Mouse (Mus musculus) kidney, embryonic 14.5 days (tissue): ENCODE results near the gene Rragc. TPM values are rescaled to one million over a fixed set of nuclear protein-coding genes. Genes with fewer than 3 reads are reported as not detected.

Experiments used
- ATAC-seq: fragments of 200-750 bp; cut with Nextera tagmentation; 2 replicates; pipeline ENCODE4 v1.8.0; 2017; ENCODE audit warnings: moderate number of reproducible peaks, mild to moderate bottlenecking, moderate TSS enrichment, moderate library complexity; ENCODE audit not compliant: low FRiP score, low TSS enrichment
- H3K27ac ChIP-seq: fragments of 300-500 bp; sonication (generic); 2 replicates; pipeline ENCODE4 v1.5.1; 2014; ENCODE audit warnings: low read depth, mild to moderate bottlenecking, low read length, moderate library complexity, mixed read lengths
- H3K27me3 ChIP-seq: fragments of 300-500 bp; sonication (generic); 2 replicates; pipeline ENCODE4 v1.6.1; 2014; ENCODE audit warnings: mild to moderate bottlenecking, low read length; ENCODE audit not compliant: control insufficient read depth, insufficient read depth
- H3K36me3 ChIP-seq: fragments of 300-500 bp; sonication (generic); 2 replicates; pipeline ENCODE4 v1.6.1; 2014; ENCODE audit warnings: low read length, mixed read lengths; ENCODE audit not compliant: control insufficient read depth, insufficient read depth
- H3K4me1 ChIP-seq: fragments of 300-500 bp; sonication (generic); 2 replicates; pipeline ENCODE4 v1.6.1; 2014; ENCODE audit warnings: low read length, mixed read lengths; ENCODE audit not compliant: control insufficient read depth, insufficient read depth
- H3K4me2 ChIP-seq: fragments of 300-500 bp; sonication (generic); replicated peaks from 2 replicates; pipeline ENCODE4 v1.6.1; 2014; ENCODE audit warnings: low read depth, mild to moderate bottlenecking, low read length
- H3K4me3 ChIP-seq: fragments of 300-500 bp; sonication (generic); 2 replicates; pipeline ENCODE4 v1.5.1; 2014; ENCODE audit warnings: mild to moderate bottlenecking, low read length
- H3K9ac ChIP-seq: fragments of 300-500 bp; sonication (generic); 2 replicates; pipeline ENCODE4 v1.6.1; 2014; ENCODE audit warnings: low read depth, mild to moderate bottlenecking, low read length, moderate library complexity
- H3K9me3 ChIP-seq: fragments of 300-500 bp; sonication (generic); 2 replicates; pipeline ENCODE4 v1.6.1; 2016; ENCODE audit warnings: low read length; ENCODE audit not compliant: control insufficient read depth
- WGBS: fragments of 180-500 bp; shearing (Covaris S2); extraction: QIAGEN DNeasy Blood & Tissue Kit; methylation state at CpG from one replicate; pipeline ENCODE4 v1.1.7; 2014; 5-methylcytosine and 5-hydroxymethylcytosine counted together
- polyA plus RNA-seq: library from polyadenylated mRNA; unstranded; fragments of >200 nt; fragmentation: Nextera tagmentation; extraction: Ambion mirVana; gene quantifications from 2 replicates; pipeline ENCODE4 v1.2.1, GENCODE M21; 2014

The Rragc gene
- polyA plus RNA-seq, 1 experiment from 2014 or later: 52.2 TPM

DNA sequence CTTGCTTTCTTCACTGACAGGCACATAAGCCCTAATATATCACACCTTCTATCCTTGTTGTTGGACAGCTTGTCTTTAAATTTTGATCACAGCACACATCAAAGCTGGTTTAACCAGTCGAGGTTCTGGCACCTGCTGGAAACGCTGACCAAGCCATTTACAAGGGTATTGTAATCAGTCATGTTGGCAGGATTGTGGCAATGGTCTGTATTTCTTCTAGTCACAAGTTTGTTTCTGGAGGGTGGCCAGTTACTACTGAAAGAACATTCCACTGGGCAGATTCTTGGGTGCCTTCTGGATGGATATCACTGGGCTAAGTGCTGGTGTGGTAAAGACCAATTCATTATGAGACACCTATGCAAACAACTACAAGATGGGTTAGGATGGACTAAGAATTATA, 4.8 kb upstream of the Rragc start:
- Histone ChIP-seq H3K27ac (no peak overlapping the region), H3K27me3 (no peaks in the 10 kb centered on the region), H3K9me3 (no peaks in the 10 kb centered on the region), H3K4me2 (no peak overlapping the region), H3K9ac (no peak overlapping the region), H3K4me3 (no peak overlapping the region), H3K36me3 (peaks cover 38% of the 10 kb centered on the region), H3K4me1 (peaks cover 7% of the 10 kb centered on the region)
- WGBS: 70% methylated on average over 2 of the region's 2 CpGs
- ATAC-seq: no peak

DNA sequence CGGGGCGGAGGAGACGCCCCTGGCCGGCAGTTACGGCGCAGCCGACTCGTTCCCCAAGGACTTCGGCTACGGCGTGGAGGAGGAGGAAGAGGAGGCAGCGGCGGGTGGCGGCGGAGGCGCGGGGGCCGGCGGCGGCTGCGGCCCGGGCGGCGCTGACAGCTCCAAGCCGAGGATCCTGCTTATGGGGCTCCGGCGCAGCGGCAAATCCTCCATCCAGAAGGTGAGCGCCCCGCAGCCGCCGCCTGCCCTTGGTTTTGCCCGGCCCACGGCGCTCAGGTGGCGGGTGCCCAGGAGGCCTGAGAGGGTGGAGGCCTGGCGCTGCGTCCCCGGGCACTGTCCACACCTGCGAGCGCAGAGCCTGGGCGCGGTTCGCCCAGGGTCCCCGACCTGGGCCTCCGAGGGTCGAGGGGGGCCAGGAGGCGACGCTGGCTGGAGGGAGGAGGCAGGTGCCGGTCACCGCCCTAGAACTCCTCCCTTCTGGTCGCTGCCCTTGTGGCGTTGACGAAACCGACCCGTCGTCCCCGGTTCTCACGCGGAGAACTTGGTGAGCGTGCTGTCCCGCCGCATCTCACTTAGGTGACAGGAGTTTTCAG, 398 bp downstream of the Rragc start, which contains the start of gene 4930535I16Rik:
Gene 4930535I16Rik (minus strand): TSS at position 475 of the 593 bp plus-strand sequence.
- under 1% methylated on average over 48 of the region's 63 CpGs for WGBS
- peak within 1 kb of the TSS; percentile 95 for H3K4me3 ChIP-seq
- H3K4me1 ChIP-seq: peaks cover 16% of the 10 kb centered on the region
- H3K27ac ChIP-seq: peak within 1 kb of the TSS; percentile 71
- H3K9ac ChIP-seq: peak within 1 kb of the TSS; percentile 92
- peak within 1 kb of the TSS; percentile 86 for H3K4me2 ChIP-seq
- peak; percentile 72 for ATAC-seq
- H3K9me3 ChIP-seq: no peaks in the 10 kb centered on the region
- H3K27me3 ChIP-seq: no peaks in the 10 kb centered on the region
- H3K36me3 ChIP-seq: peaks cover 35% of the 10 kb centered on the region

DNA sequence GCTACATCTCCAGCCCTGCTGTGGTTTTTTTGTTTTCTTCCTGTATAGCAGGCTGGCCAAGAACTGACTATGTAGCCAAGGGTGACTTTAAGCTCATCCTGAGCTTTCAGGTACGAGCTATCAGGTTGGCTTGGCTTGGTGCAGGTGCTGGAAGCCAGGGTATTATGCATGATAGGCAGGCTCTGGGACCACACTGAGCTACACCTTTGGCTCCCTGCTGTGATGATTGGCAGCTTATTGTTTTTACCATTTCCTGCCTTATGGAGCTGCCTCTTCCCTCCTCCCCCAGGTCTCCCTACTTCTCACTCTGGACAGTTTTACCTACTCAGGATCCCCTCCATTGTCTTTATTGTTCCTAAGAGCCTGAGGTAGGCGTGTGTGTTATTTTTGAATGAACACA, 1.6 kb downstream of the Rragc start:
- Histone ChIP-seq H3K9ac (peak overlapping the region; percentile 92; the same call in 1 of the 2 replicates), H3K36me3 (peaks cover 35% of the 10 kb centered on the region), H3K4me2 (peak overlapping the region; percentile 70), H3K4me3 (peak overlapping the region; percentile 95; the same call in 1 of the 2 replicates), H3K4me1 (peaks cover 16% of the 10 kb centered on the region), H3K9me3 (no peaks in the 10 kb centered on the region), H3K27ac (no peak overlapping the region), H3K27me3 (no peaks in the 10 kb centered on the region)
- ATAC-seq: no peak
- WGBS: 68% methylated on average over 2 of the region's 2 CpGs

DNA sequence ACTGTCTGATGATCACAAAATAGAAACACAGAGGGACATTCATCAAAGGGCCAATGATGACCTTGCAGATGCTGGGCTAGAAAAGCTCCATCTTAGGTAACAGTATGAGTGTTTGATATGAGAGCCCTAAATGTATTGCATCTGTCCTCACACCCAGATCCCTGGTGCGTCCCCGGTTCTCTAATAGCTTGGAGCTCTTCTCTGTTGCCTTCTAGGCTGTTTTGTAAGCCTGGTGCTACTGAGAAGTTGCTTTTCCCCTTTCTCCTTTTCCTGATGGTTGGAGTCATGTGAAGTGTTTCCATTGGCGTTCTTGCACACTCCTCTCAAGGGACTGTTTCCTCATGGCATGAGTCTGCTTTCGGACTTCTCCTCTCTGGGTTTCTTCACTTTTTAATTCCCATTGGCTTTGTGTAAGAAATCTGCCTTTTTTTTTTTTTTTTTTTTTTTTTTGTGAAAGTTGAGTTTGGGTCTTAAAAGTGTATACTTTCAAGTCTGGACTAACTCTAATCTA, 3.9 kb downstream of the Rragc start:
- Histone ChIP-seq H3K9me3 (no peaks in the 10 kb centered on the region), H3K27me3 (no peaks in the 10 kb centered on the region), H3K36me3 (peaks cover 53% of the 10 kb centered on the region), H3K27ac (no peak overlapping the region), H3K4me2 (no peak overlapping the region), H3K9ac (no peak overlapping the region), H3K4me1 (peaks cover 14% of the 10 kb centered on the region), H3K4me3 (no peak overlapping the region)
- 88% methylated on average over 4 of the region's 4 CpGs for WGBS
- ATAC-seq: no peak

DNA sequence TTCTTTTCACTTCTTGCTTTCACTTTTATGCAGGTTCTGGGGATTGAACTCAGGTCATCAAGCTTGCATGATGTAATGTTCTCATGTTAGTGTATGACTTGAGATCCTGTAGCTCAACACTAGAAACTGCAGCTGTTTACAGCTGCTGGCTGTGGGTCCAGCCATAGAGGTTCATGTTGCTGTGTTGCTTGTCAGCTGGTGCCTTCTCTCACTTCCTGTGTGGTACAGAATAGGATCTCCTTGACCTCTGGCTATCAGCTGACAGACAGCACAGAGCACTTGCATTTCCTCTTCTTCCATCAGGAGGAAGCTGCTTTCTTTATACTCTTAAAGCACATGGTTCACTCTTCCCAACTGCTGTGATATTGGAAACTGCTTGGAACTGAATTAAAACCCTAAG, 10.7 kb downstream of the Rragc start:
- Histone ChIP-seq H3K9ac (no peak overlapping the region), H3K27ac (no peak overlapping the region), H3K9me3 (no peaks in the 10 kb centered on the region), H3K4me3 (no peak overlapping the region), H3K4me1 (no peaks in the 10 kb centered on the region), H3K36me3 (peaks cover 66% of the 10 kb centered on the region), H3K27me3 (no peaks in the 10 kb centered on the region), H3K4me2 (no peak overlapping the region)
- no peak for ATAC-seq

DNA sequence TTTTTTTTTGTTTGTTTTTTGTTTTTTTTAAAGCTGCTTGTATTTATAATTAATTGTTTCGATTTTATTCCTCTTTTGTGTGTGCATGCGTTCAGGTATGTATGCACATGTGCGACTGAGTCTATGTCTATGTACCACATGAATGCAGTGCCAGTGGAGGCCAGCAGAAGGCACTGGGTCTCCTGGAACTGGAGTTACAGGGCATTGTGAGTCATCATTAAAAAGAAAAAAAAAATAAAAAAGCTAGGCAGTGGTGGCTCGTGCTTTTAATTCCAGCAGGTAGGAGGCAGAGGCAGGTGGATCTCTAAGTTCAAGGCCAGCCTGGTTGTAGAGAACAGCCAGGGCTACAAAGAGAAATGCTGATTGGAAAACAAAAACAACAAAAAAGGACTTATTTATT, 12.7 kb downstream of the Rragc start:
- no peak overlapping the region for H3K9ac ChIP-seq
- H3K4me2 ChIP-seq: no peak overlapping the region
- no peak for ATAC-seq
- H3K4me1 ChIP-seq: no peaks in the 10 kb centered on the region
- no peaks in the 10 kb centered on the region for H3K27me3 ChIP-seq
- no peak overlapping the region for H3K4me3 ChIP-seq
- 95% methylated on average over 4 of the region's 4 CpGs for WGBS
- H3K9me3 ChIP-seq: no peaks in the 10 kb centered on the region
- H3K36me3 ChIP-seq: peaks cover 64% of the 10 kb centered on the region
- no peak overlapping the region for H3K27ac ChIP-seq

DNA sequence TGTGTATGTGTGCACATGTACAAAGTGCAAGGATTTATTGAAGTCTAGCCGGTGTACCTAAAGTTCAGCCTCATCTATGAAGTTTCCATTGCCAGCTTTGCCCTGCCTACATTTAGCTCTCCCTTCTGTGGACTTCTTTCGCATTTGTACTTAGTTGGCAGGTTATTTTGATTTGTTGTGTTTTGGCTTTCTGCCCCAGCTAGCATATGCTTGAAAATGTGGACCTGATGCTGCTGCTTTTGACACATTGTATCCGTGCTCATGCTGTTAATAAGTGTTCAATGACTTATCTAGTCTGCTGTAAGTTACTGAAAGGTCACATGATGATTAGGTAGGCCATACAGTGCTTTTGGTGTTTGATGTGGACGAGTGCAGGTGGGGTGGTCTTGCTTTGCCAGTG, 17.1 kb downstream of the Rragc start:
- Histone ChIP-seq H3K36me3 (peaks cover 60% of the 10 kb centered on the region), H3K4me2 (no peak overlapping the region), H3K9me3 (no peaks in the 10 kb centered on the region), H3K4me1 (no peaks in the 10 kb centered on the region), H3K27ac (no peak overlapping the region), H3K4me3 (no peak overlapping the region), H3K9ac (no peak overlapping the region), H3K27me3 (no peaks in the 10 kb centered on the region)
- ATAC-seq: no peak
- 88% methylated on average over 4 of the region's 4 CpGs for WGBS

DNA sequence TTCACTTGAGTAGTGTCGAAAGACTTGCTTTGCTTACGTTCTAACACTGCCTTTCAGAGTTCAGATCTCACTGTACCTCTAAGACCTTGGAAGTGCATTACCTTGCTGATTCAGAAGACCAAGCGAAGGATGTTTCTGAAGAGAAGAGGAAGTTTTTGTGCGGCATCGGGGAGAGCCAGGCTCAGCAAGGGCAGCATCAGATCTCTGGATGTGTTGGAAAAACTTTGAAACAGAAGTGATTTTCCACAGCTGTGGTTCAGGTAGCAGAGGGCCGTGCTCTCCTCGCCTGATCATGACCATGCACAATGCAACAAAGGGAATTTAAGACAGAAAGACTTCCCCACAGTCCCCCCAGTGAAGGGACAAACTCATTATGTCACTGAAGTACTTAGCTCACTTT, 18.8 kb downstream of the Rragc start:
- H3K27ac ChIP-seq: no peak overlapping the region
- no peaks in the 10 kb centered on the region for H3K27me3 ChIP-seq
- no peak overlapping the region for H3K9ac ChIP-seq
- H3K9me3 ChIP-seq: no peaks in the 10 kb centered on the region
- H3K4me3 ChIP-seq: no peak overlapping the region
- H3K4me2 ChIP-seq: no peak overlapping the region
- ATAC-seq: no peak
- H3K4me1 ChIP-seq: no peaks in the 10 kb centered on the region
- 95% methylated on average over 7 of the region's 7 CpGs for WGBS
- H3K36me3 ChIP-seq: peaks cover 48% of the 10 kb centered on the region

DNA sequence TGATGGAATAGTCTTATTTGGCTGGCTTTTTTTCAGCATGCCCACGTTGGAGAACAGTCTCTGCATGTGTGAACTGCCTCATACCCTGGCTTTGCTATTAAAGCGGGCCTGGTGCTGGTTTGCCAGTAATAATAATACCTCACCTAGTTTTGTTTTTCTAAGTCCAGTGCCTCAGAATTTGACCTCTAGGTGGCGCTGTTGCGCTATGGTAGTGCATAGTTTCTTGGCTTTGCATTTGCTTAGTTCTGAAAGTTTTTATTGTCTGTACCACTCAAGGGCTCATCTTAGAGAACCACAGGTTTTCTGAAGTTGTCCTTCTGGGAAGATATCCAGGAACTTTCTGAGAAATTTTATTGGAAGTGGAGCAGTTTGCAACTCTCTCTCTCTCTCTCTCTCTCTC, 22.6 kb downstream of the Rragc start:
- H3K9me3 ChIP-seq: no peaks in the 10 kb centered on the region
- no peaks in the 10 kb centered on the region for H3K4me1 ChIP-seq
- H3K4me2 ChIP-seq: no peak overlapping the region
- H3K27ac ChIP-seq: no peak overlapping the region
- ATAC-seq: no peak
- H3K27me3 ChIP-seq: no peaks in the 10 kb centered on the region
- peaks cover 21% of the 10 kb centered on the region for H3K36me3 ChIP-seq
- WGBS: 5% methylated on average over 4 of the region's 4 CpGs
- no peak overlapping the region for H3K4me3 ChIP-seq
- H3K9ac ChIP-seq: no peak overlapping the region
